Mouse (Mus musculus) ovary, adult 18-20 months (tissue): Measurements from ENCODE around the gene Qprt.
"Not testable (repeated sequence)": the region's sequence is repeated elsewhere in the genome, so short reads cannot be mapped to it uniquely, and the experiment has no call there.

Experiments used
- DNase-seq: peaks from one replicate; pipeline ENCODE4 v3.0.0; 2022; ENCODE audit warnings: low spot score, mixed read lengths

The Qprt gene

DNA sequence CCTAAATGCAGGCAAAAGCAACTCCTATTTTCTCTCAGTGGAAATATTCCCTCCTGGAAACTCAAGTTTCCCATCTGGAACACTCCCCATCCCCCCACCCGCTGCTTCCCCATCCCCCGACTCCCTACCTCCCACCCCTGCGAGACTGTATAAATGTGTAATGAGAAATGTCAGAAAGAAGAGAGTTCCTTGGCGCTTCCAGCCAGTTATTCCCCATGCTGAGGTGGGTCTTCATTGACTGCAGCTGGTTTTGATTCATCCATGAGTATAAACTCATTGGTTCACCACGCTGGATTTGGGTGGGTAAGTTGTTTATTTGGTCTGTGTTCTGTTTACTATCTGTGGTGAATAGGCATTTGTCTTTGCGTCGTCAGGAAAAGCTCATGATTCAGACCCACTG lies 25.6 kb downstream of the Qprt start:
- no peak for DNase-seq

DNA sequence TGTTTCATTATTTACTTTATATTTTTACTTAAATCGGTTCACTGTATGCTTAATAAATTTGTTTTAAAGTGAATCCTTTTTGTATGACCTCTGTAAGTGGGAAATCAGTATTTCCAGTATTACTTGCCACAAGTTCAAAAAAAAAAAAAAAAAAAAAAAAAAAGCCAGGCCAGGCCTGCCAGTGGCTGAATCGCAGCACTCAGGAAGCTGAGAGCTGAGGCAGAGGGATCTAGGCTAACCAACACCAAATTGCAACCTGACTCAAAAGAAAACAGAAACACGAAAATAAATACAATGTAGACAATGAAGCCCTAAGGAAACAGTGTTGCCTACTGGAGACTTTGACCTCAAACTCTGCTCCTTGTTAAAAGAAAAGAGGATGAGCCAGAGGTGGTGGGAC lies 28.1 kb downstream of the Qprt start:
- DNase-seq: no peak

DNA sequence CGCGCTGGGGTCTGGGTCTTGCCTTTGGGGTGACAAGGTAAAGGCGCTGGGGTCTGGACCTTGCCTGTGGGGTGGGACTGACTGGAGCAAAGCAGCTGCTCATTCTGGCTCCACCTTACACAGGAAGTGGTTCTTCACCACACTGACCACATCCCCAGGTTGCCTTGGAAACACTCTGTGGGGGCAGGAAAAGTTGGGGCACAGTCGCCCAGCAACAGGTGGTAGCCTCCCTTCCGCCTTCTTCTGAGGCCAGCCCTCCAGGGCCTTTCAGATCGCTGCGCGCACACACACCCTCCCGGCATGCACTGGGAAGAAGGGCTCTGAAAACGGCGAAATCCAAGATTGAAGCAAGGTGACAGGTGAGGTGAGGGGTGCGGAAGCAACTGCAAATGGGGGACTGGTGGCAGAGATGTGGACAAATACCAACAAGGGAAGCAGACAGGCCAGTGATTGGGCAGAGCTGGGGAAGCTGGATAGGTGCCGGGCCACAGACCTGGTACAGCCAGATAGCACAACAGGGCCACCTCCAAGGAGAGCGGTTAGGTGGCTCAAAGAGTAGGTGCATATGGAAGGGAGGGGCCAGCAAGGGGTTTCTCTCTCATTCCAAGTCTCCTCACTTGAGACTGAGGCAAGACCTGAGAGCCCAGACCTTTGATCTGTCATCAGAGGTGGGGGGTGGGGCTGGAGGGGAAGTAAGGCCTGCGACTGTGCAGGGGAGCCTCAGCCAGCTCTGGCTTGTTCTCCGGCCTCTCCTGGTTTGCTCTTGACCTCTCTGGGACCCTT lies 30.7 kb downstream of the Qprt start, which contains the start of gene AI467606:
Gene AI467606 (plus strand): TSS at position 246 of the 783 bp plus-strand sequence.
- DNase-seq: peak; percentile 54

DNA sequence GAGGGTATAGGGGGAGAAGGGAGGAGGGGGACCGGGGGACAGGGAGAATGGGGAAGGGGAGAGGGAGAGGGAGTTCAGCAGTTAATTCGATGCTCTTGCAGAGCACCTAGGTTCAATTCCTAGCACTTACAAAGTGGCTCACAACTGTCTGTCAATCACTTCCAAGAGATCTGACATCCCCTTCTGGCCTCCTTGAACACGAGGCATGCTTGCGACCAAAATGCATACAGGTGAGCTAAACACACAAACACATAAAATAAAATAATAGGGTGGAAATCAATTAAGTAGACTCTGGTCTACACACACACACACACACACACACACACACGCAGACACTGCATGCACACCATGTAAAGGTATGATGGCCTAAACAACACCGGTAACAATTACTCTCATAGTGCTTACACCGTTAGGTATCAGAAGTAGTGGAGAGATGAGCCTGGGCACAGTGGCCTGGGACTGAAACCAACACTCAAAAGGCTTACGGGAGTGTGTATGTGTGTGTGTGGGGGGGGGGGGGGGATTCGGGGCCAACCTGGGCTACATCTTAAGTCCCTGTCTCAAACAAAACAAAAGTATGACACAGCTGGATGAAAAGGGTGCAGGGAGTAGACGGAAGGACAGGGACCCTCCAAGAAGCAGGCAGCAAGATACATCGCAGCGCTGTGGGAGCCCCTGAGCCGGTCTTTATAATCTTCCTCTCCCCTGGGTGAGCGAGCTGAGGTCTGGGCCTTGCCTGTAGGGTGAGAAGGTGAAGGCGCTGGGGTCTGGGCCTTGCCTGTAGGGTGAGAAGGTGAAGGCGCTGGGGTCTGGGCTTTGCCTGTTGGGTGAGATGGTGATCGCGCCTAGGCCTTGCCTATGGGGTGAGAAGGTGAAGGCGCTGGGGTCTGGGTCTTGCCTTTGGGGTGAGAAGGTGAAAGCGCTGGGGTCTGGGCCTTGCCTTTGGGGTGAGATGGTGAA lies 31.6 kb downstream of the Qprt start:
- no peak for DNase-seq

GRCm38 (mm10) chr7:127088901-127089845 lies 32.9 kb downstream of the Qprt start:
- DNase-seq: no peak

GRCm38 (mm10) chr7:127088083-127088482 lies 33.9 kb downstream of the Qprt start:
- no peak for DNase-seq

GRCm38 (mm10) chr7:127087278-127088010 lies 34.6 kb downstream of the Qprt start, which contains the start of gene Zg16:
Gene Zg16, minus strand, starts transcription at chr7:127087328.
- DNase-seq: not testable (repeated sequence)

- DNase-seq: not testable (repeated sequence)
Measured at GRCm38 (mm10) chr7:127085751-127086150, 36.3 kb downstream of the Qprt start.

GRCm38 (mm10) chr7:127084794-127085193 lies 37.2 kb downstream of the Qprt start:
- no peak for DNase-seq

GRCm38 (mm10) chr7:127083689-127084088 lies 38.3 kb downstream of the Qprt start:
- no peak for DNase-seq

- no peak for DNase-seq
Measured at GRCm38 (mm10) chr7:127082995-127083394, 39.0 kb downstream of the Qprt start.

DNA sequence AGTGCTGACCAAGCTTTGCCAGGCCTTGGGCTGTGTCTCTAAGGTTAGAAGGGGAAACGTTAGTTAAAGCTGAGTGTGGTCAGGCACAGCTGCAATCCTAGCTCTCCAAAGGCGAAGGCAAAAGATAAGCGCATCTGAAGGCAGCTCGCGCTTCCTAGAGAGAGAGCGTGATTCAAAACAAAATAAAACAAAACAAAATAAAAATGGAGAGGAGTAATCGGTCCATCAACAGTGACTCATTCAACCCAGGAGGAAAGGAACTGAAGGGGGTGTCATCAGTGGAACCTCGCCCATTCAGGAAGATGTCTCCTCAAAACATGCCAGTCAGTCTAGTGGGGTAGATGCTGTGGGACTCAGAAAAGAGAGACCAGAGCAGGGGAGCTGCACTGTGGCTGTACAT lies 39.8 kb downstream of the Qprt start:
- DNase-seq: no peak

DNA sequence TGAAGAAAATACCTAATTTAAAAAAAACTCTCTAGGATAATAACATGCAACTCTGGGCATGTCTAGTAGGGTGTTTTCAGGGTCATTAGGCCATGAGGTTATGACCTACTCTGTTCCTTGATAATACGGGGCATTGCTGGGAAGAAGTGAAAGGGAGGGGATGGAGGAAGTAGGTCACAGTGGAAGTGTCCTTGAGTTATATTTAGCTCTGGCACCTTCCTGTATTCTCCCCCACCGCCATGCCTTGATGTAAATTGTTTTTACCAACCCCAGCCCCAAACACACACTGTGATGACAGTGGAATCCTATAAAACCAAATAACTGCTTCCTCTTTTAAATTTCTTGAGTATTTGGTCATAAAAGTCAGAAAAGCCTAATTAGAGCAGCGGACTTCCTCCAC lies 42.0 kb downstream of the Qprt start:
- no peak for DNase-seq

- no peak for DNase-seq
Measured at GRCm38 (mm10) chr7:127077692-127078091, 44.3 kb downstream of the Qprt start.

DNA sequence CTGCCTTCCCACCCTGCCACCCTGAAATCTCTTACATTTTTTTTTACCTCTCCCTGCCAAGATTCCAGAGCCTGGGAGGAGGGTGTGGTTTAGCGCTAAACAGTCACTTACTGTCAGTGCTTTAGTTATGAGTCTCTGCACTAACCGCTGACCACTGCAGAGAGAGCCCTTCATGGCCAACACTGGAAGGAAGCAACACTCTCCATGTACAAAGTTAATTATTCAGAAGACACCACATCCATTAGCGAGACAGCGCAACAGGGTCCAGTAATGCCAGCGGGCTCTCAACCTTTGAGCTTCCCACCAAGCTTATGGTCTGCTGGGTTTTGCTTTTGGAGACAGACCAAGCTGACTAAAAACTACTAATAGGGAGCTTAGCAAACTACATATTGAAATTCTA lies 45.8 kb downstream of the Qprt start:
- no peak for DNase-seq

GRCm38 (mm10) chr7:127073221-127073620 lies 48.8 kb downstream of the Qprt start:
- DNase-seq: peak; percentile 28

DNA sequence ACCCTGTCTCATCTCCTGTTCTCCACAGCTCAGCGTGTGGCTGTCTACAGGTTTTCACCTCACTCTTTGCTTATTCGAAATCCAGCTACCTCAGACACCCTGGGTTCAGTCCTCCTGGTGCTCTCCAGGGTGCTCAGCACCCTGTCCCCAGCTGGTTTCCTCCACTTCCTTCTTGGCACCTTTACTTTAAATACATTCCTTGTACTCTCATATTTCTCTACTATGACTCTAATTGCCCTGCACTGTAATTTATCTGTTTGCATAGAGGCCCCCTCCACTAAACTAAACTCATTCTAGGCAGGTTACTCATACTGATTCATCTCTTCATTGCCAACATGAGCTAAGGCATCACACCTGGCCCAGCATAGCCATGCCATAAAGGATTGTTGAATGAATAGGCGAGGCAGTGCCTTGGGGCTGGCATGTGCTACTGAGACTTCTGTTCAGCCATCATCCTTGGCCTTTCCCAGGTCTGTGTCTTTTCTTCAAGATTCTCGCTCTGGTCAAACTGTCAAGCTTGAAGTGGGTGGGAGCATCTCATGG lies 51.1 kb downstream of the Qprt start:
- DNase-seq: no peak

DNA sequence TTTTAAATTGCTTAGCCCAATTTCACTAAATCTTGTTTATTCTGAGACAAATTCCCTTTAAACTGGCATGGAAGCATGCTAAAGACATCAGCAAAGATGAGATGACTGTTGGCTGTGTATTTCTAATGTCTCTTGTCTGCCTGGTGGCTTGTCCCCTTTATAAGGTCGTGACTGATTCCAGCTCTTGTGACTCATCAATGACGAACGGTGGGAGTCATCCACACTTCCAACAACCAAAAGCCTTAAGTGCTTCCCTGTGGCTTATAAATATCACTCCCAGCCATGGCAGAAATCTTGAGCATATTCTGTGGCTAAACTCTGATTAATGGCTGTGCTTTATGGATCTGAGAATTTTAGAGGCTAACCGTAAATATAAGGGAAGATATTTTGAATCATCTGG lies 55.7 kb downstream of the Qprt start:
- DNase-seq: no peak

DNA sequence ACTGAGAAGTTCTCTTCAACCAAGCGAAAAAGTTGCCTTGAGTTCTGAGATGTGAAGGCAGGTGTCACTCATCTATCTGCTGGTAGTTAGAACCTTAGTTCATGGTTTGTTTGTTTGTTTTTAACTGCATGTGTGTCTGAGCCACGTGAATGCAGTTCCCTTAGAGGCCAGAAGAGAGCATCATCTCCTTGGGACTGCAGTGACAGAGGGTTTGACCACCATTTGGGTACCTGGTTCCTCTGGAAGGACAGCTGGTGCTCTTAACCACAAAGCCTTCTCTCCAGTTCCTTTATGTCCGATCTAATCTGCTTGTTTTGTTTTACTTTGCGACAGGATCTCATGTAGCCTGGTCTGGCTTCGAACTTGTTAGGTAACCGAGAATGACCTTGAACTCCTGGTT lies 56.5 kb downstream of the Qprt start:
- DNase-seq: no peak
